Mouse (Mus musculus): ENCODE measurements at regions not wholly inside any gene's neighbourhood (a gene's known extent, or its start where the extent isn't known, plus 50 kb on each side); places are given as distances from the start of the nearest gene placed in this dataset.
"Not testable (repeated sequence)": the region's sequence is repeated elsewhere in the genome, so short reads cannot be mapped to it uniquely, and the experiment has no call there.

GRCm38 (mm10) chr5:133070141-133070540 is 527.0 kb upstream of the Auts2 start:
- DNase-seq: peak; percentile 69

GRCm38 (mm10) chr5:133062481-133062880 is 519.3 kb upstream of the Auts2 start:
- no peak for DNase-seq

GRCm38 (mm10) chr5:133047456-133047855 is 504.3 kb upstream of the Auts2 start:
- no peak for DNase-seq

- DNase-seq: no peak
Observed at GRCm38 (mm10) chr5:133045637-133046036, 502.5 kb upstream of the Auts2 start.

- no peak for DNase-seq
Observed at GRCm38 (mm10) chr5:133027590-133027989, 484.4 kb upstream of the Auts2 start.

GRCm38 (mm10) chr5:133025121-133025520 is 482.0 kb upstream of the Auts2 start:
- no peak for DNase-seq

GRCm38 (mm10) chr5:133020821-133021220 is 477.7 kb upstream of the Auts2 start:
- no peak for DNase-seq

- no peak for DNase-seq
Observed at GRCm38 (mm10) chr5:133020116-133020515, 477.0 kb upstream of the Auts2 start.

- DNase-seq: peak; percentile 95
Observed at GRCm38 (mm10) chr5:133010624-133011575, 467.8 kb upstream of the Auts2 start.

- no peak for DNase-seq
Observed at GRCm38 (mm10) chr5:132982866-132983265, 439.7 kb upstream of the Auts2 start.

GRCm38 (mm10) chr5:132979013-132979412 is 435.9 kb upstream of the Auts2 start:
- no peak for DNase-seq

- DNase-seq: no peak
Observed at GRCm38 (mm10) chr5:132975303-132975932, 432.3 kb upstream of the Auts2 start.

- no peak for DNase-seq
Observed at GRCm38 (mm10) chr5:132974876-132975275, 431.7 kb upstream of the Auts2 start.

- DNase-seq: no peak
Observed at GRCm38 (mm10) chr5:132971046-132971445, 427.9 kb upstream of the Auts2 start.

- peak; percentile 84 for DNase-seq
Observed at GRCm38 (mm10) chr5:132969376-132969775, 426.2 kb upstream of the Auts2 start.

- no peak for DNase-seq
Observed at GRCm38 (mm10) chr5:132959901-132960300, 416.8 kb upstream of the Auts2 start.

- no peak for DNase-seq
Observed at GRCm38 (mm10) chr5:132956184-132956583, 413.0 kb upstream of the Auts2 start.

- no peak for DNase-seq
Observed at GRCm38 (mm10) chr5:132955051-132955450, 411.9 kb upstream of the Auts2 start.

- no peak for DNase-seq
Observed at GRCm38 (mm10) chr5:132933439-132933980, 390.4 kb upstream of the Auts2 start.

- not testable (repeated sequence) for DNase-seq
Observed at GRCm38 (mm10) chr5:132929955-132930354, 386.8 kb upstream of the Auts2 start.

- DNase-seq: no peak
Observed at GRCm38 (mm10) chr5:132923365-132923764, 380.2 kb upstream of the Auts2 start.

GRCm38 (mm10) chr5:132909056-132909455 is 365.9 kb upstream of the Auts2 start:
- DNase-seq: peak; percentile 43

GRCm38 (mm10) chr5:132908220-132908619 is 365.1 kb upstream of the Auts2 start:
- DNase-seq: no peak

- peak; percentile 99 for DNase-seq
Observed at GRCm38 (mm10) chr5:132892591-132892990, 349.4 kb upstream of the Auts2 start.

Measured in cerebellum, adult 11-12 months (tissue).